19 mouse cellular contexts compared by ENCODE assay signal in genomic region chr19:7388488-7388887, GRCm38 (mm10).
"Had no signal": no experiment of that assay in that cellular context is flagged by ENCODE, and none has a peak within 500 bp of the region (broad histone marks: within the 10 kb centered on the region; RNA-seq: fewer than 3 reads in every experiment).

No protein-coding gene starts in this region.

- H3K9me3 ChIP-seq: midbrain, embryonic 12.5 days; neural tube, embryonic 13.5 days; neural tube, embryonic 15.5 days; stomach, embryonic 15.5 days had no signal

- H3K36me3 ChIP-seq: neural tube, embryonic 13.5 days; neural tube, embryonic 15.5 days; stomach, embryonic 15.5 days had no signal

- H3K27ac ChIP-seq: midbrain, embryonic 10.5 days; midbrain, embryonic 12.5 days; neural tube, embryonic 13.5 days; neural tube, embryonic 15.5 days; stomach, embryonic 15.5 days; stomach, postnatal 0 days had no signal

- DNase-seq: lung, adult 18-20 months; lung, embryonic 14.5 days; lung, postnatal 10 days; lung, postnatal 4 days; midbrain, embryonic 14.5 days; retina, postnatal 1 day; right cerebral cortex, adult 18-20 months; right cerebral cortex, postnatal 25 days; right cerebral cortex, postnatal 4 days; spleen, adult 18-20 months; thymus, adult 2 months; thymus, postnatal 36 days had no signal

- H3K4me3 ChIP-seq: midbrain, embryonic 10.5 days; midbrain, embryonic 12.5 days; myocyte; neural tube, embryonic 13.5 days; neural tube, embryonic 15.5 days; stomach, embryonic 15.5 days had no signal

- H3K27me3 ChIP-seq: midbrain, embryonic 12.5 days; neural tube, embryonic 13.5 days; neural tube, embryonic 15.5 days; stomach, embryonic 15.5 days had no signal

- H3K9ac ChIP-seq: lung, embryonic 14.5 days; midbrain, embryonic 12.5 days; neural tube, embryonic 13.5 days; neural tube, embryonic 15.5 days; stomach, embryonic 15.5 days had no signal
